Mouse (Mus musculus) embryonic facial prominence, embryonic 15.5 days (tissue): Measurements from ENCODE around the gene Map3k20. TPM values are rescaled to one million over a fixed set of nuclear protein-coding genes. Genes with fewer than 3 reads are reported as not detected.

ENCODE experiments used
- ATAC-seq: fragments of 200-750 bp; cut with Nextera tagmentation; 2 replicates; pipeline ENCODE4 v1.8.0; 2017; ENCODE audit warnings: low read depth, moderate TSS enrichment; ENCODE audit not compliant: insufficient number of reproducible peaks, low FRiP score, low TSS enrichment
- H3K27ac ChIP-seq: fragments of 300-500 bp; sonication (generic); replicated peaks from 2 replicates; pipeline ENCODE4 v1.5.1; 2015; ENCODE audit warnings: mild to moderate bottlenecking, inconsistent platforms
- H3K27me3 ChIP-seq: fragments of 300-500 bp; sonication (generic); 2 replicates; pipeline ENCODE4 v1.6.1; 2015; ENCODE audit warnings: inconsistent platforms
- H3K36me3 ChIP-seq: fragments of 300-500 bp; sonication (generic); 2 replicates; pipeline ENCODE4 v1.6.1; 2015; ENCODE audit warnings: mild to moderate bottlenecking, inconsistent platforms
- H3K4me1 ChIP-seq: fragments of 300-500 bp; sonication (generic); 2 replicates; pipeline ENCODE4 v1.6.1; 2015; ENCODE audit warnings: inconsistent platforms
- H3K4me2 ChIP-seq: fragments of 300-500 bp; sonication (generic); replicated peaks from 2 replicates; pipeline ENCODE4 v1.6.1; 2015; ENCODE audit warnings: mild to moderate bottlenecking, inconsistent platforms
- H3K4me3 ChIP-seq: fragments of 300-500 bp; sonication (generic); replicated peaks from 2 replicates; pipeline ENCODE4 v1.5.1; 2015; ENCODE audit warnings: mild to moderate bottlenecking, inconsistent platforms
- H3K9ac ChIP-seq: fragments of 300-500 bp; sonication (generic); 2 replicates; pipeline ENCODE4 v1.6.1; 2015; ENCODE audit warnings: inconsistent platforms
- H3K9me3 ChIP-seq: fragments of 300-500 bp; sonication (generic); replicated peaks from 2 replicates; pipeline ENCODE4 v1.6.1; 2016; ENCODE audit warnings: inconsistent platforms
- WGBS: fragments of 180-500 bp; shearing (Covaris S2); methylation state at CpG from one replicate; pipeline ENCODE4 v1.1.7; 2015; 5-methylcytosine and 5-hydroxymethylcytosine counted together
- polyA plus RNA-seq: library from polyadenylated mRNA; unstranded; fragments of >200 nt; fragmentation: Nextera tagmentation; extraction: Ambion mirVana; gene quantifications from 2 replicates; pipeline ENCODE4 v1.2.1, GENCODE M21; 2015

Map3k20 gene
- polyA plus RNA-seq, 1 experiment from 2014 or later, result 21.0 TPM

DNA sequence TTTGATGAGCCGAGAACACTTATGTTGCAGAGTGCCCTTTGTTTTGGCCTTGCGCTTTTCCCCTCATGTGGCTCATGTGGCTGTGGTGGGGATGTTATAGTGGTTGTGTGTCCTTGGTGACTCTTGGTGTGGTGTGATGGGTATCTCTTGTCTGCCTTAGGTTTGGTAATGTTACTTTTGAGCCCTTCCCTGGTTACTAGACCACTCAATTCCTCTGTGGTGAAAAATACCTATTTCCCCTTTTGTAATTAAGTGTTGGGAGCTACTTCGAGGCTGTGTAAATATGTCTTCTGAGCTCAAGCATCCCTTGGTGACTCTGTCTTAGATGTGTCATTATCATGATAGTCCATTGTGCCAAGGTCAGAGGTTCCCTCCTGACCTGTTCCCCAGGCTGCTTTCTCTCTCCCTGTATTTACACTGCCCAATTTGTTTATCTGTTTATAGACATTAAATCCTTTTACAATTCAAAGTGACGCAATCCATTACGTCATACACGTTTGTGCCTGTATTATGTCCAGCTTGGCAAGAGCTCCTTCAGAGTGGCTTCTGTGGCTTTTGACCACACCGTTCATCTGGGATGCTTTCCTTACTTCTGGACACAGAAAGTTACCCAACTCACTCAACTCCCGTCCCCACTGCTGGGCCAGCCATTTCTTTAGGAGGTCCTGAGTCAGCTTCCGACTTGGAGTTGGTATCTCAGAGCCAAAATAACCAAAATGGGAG lies 15.9 kb downstream of the Map3k20 start:
- Histone ChIP-seq H3K4me3 (no peak overlapping the region), H3K36me3 (0 out of 2 replicates have a peak, but pooled peaks cover 17% of the 10 kb centered on the region), H3K4me1 (peaks cover 30% of the 10 kb centered on the region), H3K9me3 (no peaks in the 10 kb centered on the region), H3K4me2 (no peak overlapping the region), H3K27ac (no peak overlapping the region), H3K27me3 (no peaks in the 10 kb centered on the region), H3K9ac (no peak overlapping the region)
- 84% methylated on average over 9 of the region's 9 CpGs for WGBS
- ATAC-seq, result no peak

DNA sequence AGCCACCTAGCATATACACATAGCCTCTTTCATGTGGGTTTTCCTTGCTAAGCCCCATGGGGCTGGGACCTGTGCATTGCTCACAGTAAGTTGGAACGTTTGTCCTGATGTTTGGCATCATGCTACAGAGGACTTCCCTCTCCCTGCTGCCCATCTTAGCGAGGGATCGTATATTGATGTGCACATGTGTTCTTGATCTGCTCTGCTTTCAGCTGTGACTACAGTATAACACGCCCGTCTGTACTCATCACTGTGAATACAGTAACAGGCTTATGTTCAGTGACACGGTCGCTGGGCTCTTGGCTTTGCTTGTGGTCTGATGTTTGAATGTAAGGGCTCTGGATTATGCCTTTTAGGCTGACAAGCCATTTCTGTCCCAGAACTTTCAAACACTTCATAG lies 20.3 kb downstream of the Map3k20 start:
- 0 out of 2 replicates have a peak overlapping the region, but pooled peaks have one; percentile 11 for H3K27ac ChIP-seq
- WGBS, result 54% methylated on average over 7 of the region's 7 CpGs
- no peaks in the 10 kb centered on the region for H3K27me3 ChIP-seq
- peaks cover 21% of the 10 kb centered on the region; the same call in 1 of the 2 replicates for H3K4me1 ChIP-seq
- no peaks in the 10 kb centered on the region for H3K9me3 ChIP-seq
- no peak overlapping the region for H3K4me3 ChIP-seq
- no peak overlapping the region for H3K9ac ChIP-seq
- H3K36me3 ChIP-seq, result 0 out of 2 replicates have a peak, but pooled peaks cover 8% of the 10 kb centered on the region
- no peak overlapping the region for H3K4me2 ChIP-seq
- no peak; the same call in 1 of the 2 replicates for ATAC-seq

DNA sequence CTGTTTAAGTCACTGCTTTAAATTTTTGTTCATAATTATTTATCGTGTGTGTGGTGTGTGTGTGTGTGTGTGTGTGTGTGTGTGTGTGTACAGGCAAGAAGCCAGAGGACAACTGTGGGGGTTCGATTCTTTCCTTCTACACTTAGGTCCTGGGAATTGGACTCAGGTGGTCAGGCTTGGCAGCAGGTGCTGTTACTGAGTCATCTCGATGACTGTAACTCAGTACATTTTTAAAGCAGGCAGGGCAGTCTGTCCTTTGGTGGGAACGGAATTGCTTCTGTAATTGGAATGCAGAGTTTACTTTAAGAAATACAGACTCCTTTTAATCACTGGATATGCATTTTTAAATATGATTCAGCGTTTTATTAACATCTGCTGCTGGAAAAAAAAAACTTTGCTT lies 22.9 kb downstream of the Map3k20 start:
- Histone ChIP-seq H3K27me3 (no peaks in the 10 kb centered on the region), H3K36me3 (0 out of 2 replicates have a peak, but pooled peaks cover 8% of the 10 kb centered on the region), H3K4me3 (no peak overlapping the region), H3K9me3 (no peaks in the 10 kb centered on the region), H3K4me1 (peaks cover 21% of the 10 kb centered on the region; the same call in 1 of the 2 replicates), H3K27ac (no peak overlapping the region), H3K4me2 (no peak overlapping the region), H3K9ac (no peak overlapping the region)
- WGBS, result 66% methylated on average over 5 of the region's 5 CpGs
- no peak for ATAC-seq

GRCm38 (mm10) chr2:72308981-72309380 lies 23.5 kb downstream of the Map3k20 start:
- Histone ChIP-seq H3K4me2 (no peak overlapping the region), H3K36me3 (0 out of 2 replicates have a peak, but pooled peaks cover 8% of the 10 kb centered on the region), H3K4me3 (no peak overlapping the region), H3K9me3 (no peaks in the 10 kb centered on the region), H3K27ac (no peak overlapping the region), H3K4me1 (peaks cover 21% of the 10 kb centered on the region; the same call in 1 of the 2 replicates), H3K9ac (no peak overlapping the region), H3K27me3 (no peaks in the 10 kb centered on the region)
- no peak for ATAC-seq
- WGBS, result 71% methylated on average over 5 of the region's 5 CpGs

GRCm38 (mm10) chr2:72311486-72311885 lies 26.0 kb downstream of the Map3k20 start:
- Histone ChIP-seq H3K9me3 (no peaks in the 10 kb centered on the region), H3K27me3 (no peaks in the 10 kb centered on the region), H3K4me2 (no peak overlapping the region), H3K36me3 (no peaks in the 10 kb centered on the region), H3K9ac (no peak overlapping the region), H3K27ac (no peak overlapping the region), H3K4me1 (peaks cover 10% of the 10 kb centered on the region; the same call in 1 of the 2 replicates), H3K4me3 (no peak overlapping the region)
- no peak for ATAC-seq
- WGBS, result 80% methylated on average over 8 of the region's 8 CpGs

DNA sequence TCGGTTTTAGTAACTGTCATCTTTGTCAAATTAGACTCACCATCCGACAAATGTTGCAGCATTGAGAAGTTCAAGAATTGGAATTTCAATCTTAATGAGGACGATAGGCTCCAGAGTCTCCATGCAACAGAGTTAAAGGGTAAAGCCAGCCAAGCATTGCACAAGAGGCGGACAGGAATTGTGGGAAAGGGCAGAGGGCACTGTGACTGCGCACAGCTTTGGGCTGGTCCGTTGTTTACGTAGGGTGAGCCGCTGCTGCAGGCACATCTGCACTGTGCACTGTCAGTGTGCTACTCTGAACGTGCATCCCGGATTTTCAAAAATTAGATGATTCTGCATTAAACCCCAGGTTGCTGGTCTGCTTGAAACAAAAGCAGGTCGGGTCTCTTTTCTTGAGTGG lies 27.9 kb downstream of the Map3k20 start:
- H3K9me3 ChIP-seq, result no peaks in the 10 kb centered on the region
- no peak overlapping the region for H3K4me2 ChIP-seq
- ATAC-seq, result no peak
- no peak overlapping the region for H3K4me3 ChIP-seq
- no peak overlapping the region for H3K27ac ChIP-seq
- WGBS, result 70% methylated on average over 11 of the region's 11 CpGs
- no peaks in the 10 kb centered on the region for H3K27me3 ChIP-seq
- H3K36me3 ChIP-seq, result no peaks in the 10 kb centered on the region
- H3K9ac ChIP-seq, result no peak overlapping the region
- H3K4me1 ChIP-seq, result peaks cover 12% of the 10 kb centered on the region; the same call in 1 of the 2 replicates

- Histone ChIP-seq H3K27ac (peak overlapping the region; percentile 55), H3K27me3 (no peaks in the 10 kb centered on the region), H3K4me3 (no peak overlapping the region), H3K9ac (no peak overlapping the region), H3K36me3 (no peaks in the 10 kb centered on the region), H3K4me1 (peaks cover 9% of the 10 kb centered on the region), H3K4me2 (no peak overlapping the region), H3K9me3 (no peaks in the 10 kb centered on the region)
- ATAC-seq, result 0 out of 2 replicates have a peak, but pooled peaks have one; percentile 47
- WGBS, result 49% methylated on average over 4 of the region's 4 CpGs
Measured at GRCm38 (mm10) chr2:72318421-72318820, 33.0 kb downstream of the Map3k20 start.

DNA sequence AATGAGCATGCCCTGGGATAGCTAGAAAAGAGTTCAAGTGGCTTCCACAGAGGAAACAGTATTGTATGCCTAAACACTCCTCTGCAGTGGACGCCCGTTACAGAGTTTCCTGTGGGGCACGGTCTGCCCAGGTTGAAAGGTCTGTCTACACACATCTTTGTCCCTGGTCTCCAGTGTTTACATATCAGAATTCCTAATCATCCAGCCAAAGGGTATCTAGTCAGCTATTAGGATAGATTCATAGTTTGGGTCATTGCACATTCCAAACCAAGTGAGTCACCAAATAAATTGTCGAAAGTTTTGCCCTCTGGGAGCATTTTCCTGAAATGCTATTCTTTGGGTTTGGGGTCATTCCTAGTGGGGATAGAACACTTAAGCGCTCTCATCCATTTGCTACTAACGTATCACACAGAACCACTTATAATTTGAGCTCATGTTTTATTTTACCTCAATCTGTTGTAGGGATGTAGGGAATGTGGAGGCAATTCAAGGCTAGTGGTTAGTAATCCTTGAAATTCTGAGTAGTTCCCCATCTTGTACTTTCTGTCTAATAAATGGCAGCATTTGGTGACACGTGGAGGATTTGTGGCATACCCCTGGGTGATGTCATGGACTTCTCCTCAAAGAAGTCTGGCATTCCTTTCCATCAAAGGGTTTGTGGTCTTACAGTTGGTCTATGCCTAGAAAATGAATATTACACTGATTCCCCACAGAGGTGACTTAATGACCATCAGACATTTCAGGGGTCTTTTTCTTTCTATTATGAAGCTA lies 33.8 kb downstream of the Map3k20 start:
- Histone ChIP-seq H3K27me3 (no peaks in the 10 kb centered on the region), H3K4me1 (peaks cover 9% of the 10 kb centered on the region), H3K36me3 (no peaks in the 10 kb centered on the region), H3K27ac (peak overlapping the region; percentile 55; the same call in 1 of the 2 replicates), H3K4me2 (no peak overlapping the region), H3K9ac (no peak overlapping the region), H3K9me3 (no peaks in the 10 kb centered on the region), H3K4me3 (no peak overlapping the region)
- ATAC-seq, result no peak
- WGBS, result 67% methylated on average over 7 of the region's 7 CpGs

- Histone ChIP-seq H3K4me2 (no peak overlapping the region), H3K9me3 (no peaks in the 10 kb centered on the region), H3K4me1 (peaks cover 9% of the 10 kb centered on the region), H3K4me3 (no peak overlapping the region), H3K36me3 (no peaks in the 10 kb centered on the region), H3K27ac (no peak overlapping the region), H3K27me3 (no peaks in the 10 kb centered on the region), H3K9ac (no peak overlapping the region)
- no peak for ATAC-seq
- 50% methylated on average over 2 of the region's 2 CpGs for WGBS
Measured at GRCm38 (mm10) chr2:72320661-72321060, 35.2 kb downstream of the Map3k20 start.

- Histone ChIP-seq H3K27ac (no peak overlapping the region), H3K27me3 (no peaks in the 10 kb centered on the region), H3K9ac (no peak overlapping the region), H3K4me2 (no peak overlapping the region), H3K4me3 (no peak overlapping the region), H3K36me3 (no peaks in the 10 kb centered on the region), H3K4me1 (peaks cover 9% of the 10 kb centered on the region), H3K9me3 (no peaks in the 10 kb centered on the region)
- no peak for ATAC-seq
- WGBS, result 80% methylated on average over 5 of the region's 5 CpGs
Measured at GRCm38 (mm10) chr2:72321591-72321990, 36.2 kb downstream of the Map3k20 start.

DNA sequence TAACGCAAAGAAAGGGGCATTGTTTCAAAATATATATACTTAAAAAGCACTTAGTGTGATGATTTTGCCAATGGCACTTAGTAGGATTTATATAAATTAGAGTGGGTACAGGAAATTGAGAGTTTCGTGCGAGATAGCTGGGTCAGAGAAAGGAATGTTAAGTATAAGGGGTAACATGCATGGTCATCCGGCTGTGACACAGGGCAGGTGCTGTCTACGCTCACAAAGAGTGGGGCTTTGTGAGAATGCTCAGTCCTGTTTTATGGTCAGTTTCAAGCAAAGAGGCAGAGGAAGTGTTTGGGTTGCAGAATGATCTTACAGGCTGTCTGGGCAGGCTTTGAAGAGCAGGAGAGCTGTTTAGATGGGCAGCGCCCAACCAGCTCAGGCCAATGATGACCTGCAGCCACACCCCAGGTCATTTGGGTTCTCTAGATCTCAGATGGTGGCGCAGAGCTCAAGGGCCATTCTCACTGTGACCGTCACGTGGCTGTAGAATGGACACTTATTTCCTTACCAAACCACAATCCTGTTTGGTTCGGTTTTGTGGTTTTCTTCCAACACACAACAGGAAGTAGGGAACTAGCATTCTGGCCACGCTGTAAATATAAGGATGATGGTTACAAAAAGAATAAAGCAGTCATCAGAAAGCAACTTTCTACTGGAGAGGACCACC lies 37.4 kb downstream of the Map3k20 start:
- no peaks in the 10 kb centered on the region for H3K9me3 ChIP-seq
- 76% methylated on average over 11 of the region's 11 CpGs for WGBS
- no peak overlapping the region for H3K4me2 ChIP-seq
- no peak overlapping the region for H3K4me3 ChIP-seq
- H3K36me3 ChIP-seq, result no peaks in the 10 kb centered on the region
- no peak overlapping the region for H3K27ac ChIP-seq
- H3K27me3 ChIP-seq, result no peaks in the 10 kb centered on the region
- no peak overlapping the region for H3K9ac ChIP-seq
- no peak for ATAC-seq
- H3K4me1 ChIP-seq, result peaks cover 9% of the 10 kb centered on the region
